Mouse (Mus musculus): Measurements from ENCODE around the gene Efcab11.

DNA sequence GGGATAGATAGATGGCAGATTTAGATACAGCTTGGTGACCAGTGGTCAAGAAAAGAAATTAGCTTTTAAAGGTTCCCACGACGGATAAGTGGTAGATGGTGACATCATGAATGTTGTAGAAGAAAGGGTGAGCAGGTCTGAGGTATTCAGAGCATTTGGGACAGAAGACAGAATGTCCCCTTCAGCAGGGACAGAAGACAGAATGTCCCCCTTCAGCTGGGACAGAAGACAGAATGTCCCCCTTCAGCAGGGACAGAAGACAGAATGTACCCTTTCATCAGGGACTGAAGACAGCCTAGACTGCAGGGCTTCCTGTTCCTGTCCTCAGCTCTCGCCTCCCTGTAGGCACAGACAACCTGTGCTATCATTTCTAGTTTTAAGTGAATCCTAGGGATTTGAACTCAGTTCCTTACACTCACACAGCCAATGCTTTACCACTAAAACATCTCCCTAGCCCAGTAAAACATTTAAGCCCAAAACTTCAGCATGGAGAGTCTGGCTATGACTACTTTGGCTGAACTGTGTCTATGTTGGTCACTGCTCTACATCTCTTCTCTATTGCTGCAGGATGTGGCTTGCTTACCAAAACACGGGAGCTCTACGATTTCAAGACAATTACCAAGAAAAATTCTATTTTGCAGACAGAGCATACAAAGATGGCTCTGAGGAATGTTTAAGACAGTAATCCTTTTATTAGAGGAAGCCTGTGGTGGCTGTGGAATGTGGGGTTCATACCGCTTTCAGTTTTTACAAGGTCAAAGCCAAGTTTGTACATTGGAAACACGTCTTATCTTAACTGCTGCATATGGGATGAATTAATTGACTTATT, 89.2 kb downstream of the Efcab11 start:
- TF ChIP-seq CTCF (conservative IDR thresholded peaks at IDR 0.05 in 1 of 2, IDR thresholded peaks at IDR 0.05 in 1 of 2; ENCODE audit: low read depth in 2 of 2, low read length in 2 of 2): no peak
- TF ChIP-seq POLR2A (IDR thresholded peaks at IDR 0.05; ENCODE audit: low read depth, low read length): no peak
- no peak for TF ChIP-seq EP300 (IDR thresholded peaks at IDR 0.05; ENCODE audit: low read length)
- no peak for TF ChIP-seq TCF12 (IDR thresholded peaks at IDR 0.05; ENCODE audit: low read depth, low read length)
- TF ChIP-seq MAX (IDR thresholded peaks at IDR 0.05; ENCODE audit: low read length): no peak
- TF ChIP-seq HCFC1 (IDR thresholded peaks at IDR 0.05; ENCODE audit: low read depth, low read length): no peak
- TF ChIP-seq SIN3A (IDR thresholded peaks at IDR 0.05; ENCODE audit: low read length): no peak
- TF ChIP-seq ZC3H11A (IDR thresholded peaks at IDR 0.05; ENCODE audit: low read depth, low read length): no peak
- TF ChIP-seq CHD2 (IDR thresholded peaks at IDR 0.05; ENCODE audit: low read length): no peak
- TF ChIP-seq MYC (IDR thresholded peaks at IDR 0.05; ENCODE audit: low read depth, low read length): no peak
- TF ChIP-seq ZKSCAN1 (IDR thresholded peaks at IDR 0.05; ENCODE audit: borderline replicate concordance, low read depth, low read length): no peak
- TF ChIP-seq CHD1 (IDR thresholded peaks at IDR 0.05; ENCODE audit: low read depth, low read length): no peak
- TF ChIP-seq MXI1 (IDR thresholded peaks at IDR 0.05; ENCODE audit: low read depth, low read length): no peak
- no peak for TF ChIP-seq GABPA (IDR thresholded peaks at IDR 0.05; ENCODE audit: insufficient replicate concordance, low read depth, low read length)
